11 mouse cellular contexts compared by ENCODE assay signal in the genomic region with DNA sequence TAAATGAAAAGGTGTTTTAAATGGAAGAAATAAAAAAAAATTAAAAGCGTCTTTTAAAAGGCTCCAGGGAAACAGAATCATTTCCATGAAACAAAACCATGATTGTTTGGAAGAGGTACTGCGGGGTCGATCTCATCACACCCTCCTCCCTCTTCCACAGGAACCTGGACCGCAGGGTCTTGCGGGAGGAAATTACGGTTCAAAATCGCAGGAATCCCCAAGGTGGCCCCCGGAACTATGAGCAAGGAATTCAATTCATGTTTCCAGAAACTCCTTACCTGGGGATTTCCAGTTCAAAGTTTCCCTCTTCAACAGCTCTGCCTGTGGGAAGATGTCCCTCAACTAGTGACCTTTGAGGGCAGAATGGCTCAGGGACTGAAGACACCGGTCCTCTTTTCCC. TPM values are rescaled to one million over a fixed set of nuclear protein-coding genes. Genes with fewer than 3 reads are reported as not detected.
DNase-seq lines count a peak whose midpoint lies in the region; ATAC-seq lines count a peak whose summit lies in the region.
"Had no signal": no experiment of that assay in that cellular context is flagged by ENCODE, and none has a peak within 500 bp of the region (broad histone marks: within the 10 kb centered on the region; RNA-seq: fewer than 3 reads in every experiment).

No protein-coding gene starts in this region.

- H3K4me2 ChIP-seq in lung, embryonic 15.5 days = peak overlapping the region; percentile 47
- peak overlapping the region; percentile 48 for H3K4me2 ChIP-seq in forebrain, embryonic 15.5 days (replicated peaks)
- H3K4me2 ChIP-seq in intestine, embryonic 16.5 days (ENCODE audit: low read depth, low read length) = peak overlapping the region; percentile 43
- peak overlapping the region; percentile 50; the same call in 1 of the 2 replicates for H3K4me2 ChIP-seq in neural tube, embryonic 15.5 days

- ATAC-seq in lung, embryonic 15.5 days (ENCODE audit: borderline replicate concordance, extremely low read depth, low FRiP score, low TSS enrichment) = no peak
- no peak for ATAC-seq in forebrain, embryonic 15.5 days (replicated peaks)
- ATAC-seq in intestine, embryonic 16.5 days = no peak
- no peak for ATAC-seq in neural tube, embryonic 15.5 days (ENCODE audit: low FRiP score)
- no peak for ATAC-seq in frontal cortex, adult (ENCODE audit: low TSS enrichment)

- 18% methylated on average over 9 of the region's 9 CpGs for WGBS in lung, embryonic 15.5 days
- WGBS in forebrain, embryonic 15.5 days = 4% methylated on average over 9 of the region's 9 CpGs
- 17% methylated on average over 9 of the region's 9 CpGs for WGBS in intestine, embryonic 16.5 days
- 6% methylated on average over 9 of the region's 9 CpGs for whole genome bisulfite sequencing in neural tube, embryonic 15.5 days

- H3K36me3 ChIP-seq in lung, embryonic 15.5 days = no peaks in the 10 kb centered on the region
- no peaks in the 10 kb centered on the region for H3K36me3 ChIP-seq in forebrain, embryonic 15.5 days
- H3K36me3 ChIP-seq in intestine, embryonic 16.5 days (ENCODE audit: control insufficient read depth, insufficient read depth, low read length) = no peaks in the 10 kb centered on the region
- H3K36me3 ChIP-seq in neural tube, embryonic 15.5 days = no peaks in the 10 kb centered on the region

- H3K4me3 ChIP-seq in lung, embryonic 15.5 days = no peak overlapping the region
- H3K4me3 ChIP-seq in forebrain, embryonic 15.5 days = no peak overlapping the region
- H3K4me3 ChIP-seq in intestine, embryonic 16.5 days (ENCODE audit: low read length) = no peak overlapping the region
- no peak overlapping the region for H3K4me3 ChIP-seq in neural tube, embryonic 15.5 days (replicated peaks)

- no peaks in the 10 kb centered on the region for H3K9me3 ChIP-seq in lung, embryonic 15.5 days
- H3K9me3 ChIP-seq in forebrain, embryonic 15.5 days = no peaks in the 10 kb centered on the region
- H3K9me3 ChIP-seq in intestine, embryonic 16.5 days (ENCODE audit: control insufficient read depth, low read length) = no peaks in the 10 kb centered on the region
- H3K9me3 ChIP-seq in neural tube, embryonic 15.5 days (replicated peaks) = no peaks in the 10 kb centered on the region

- no peak overlapping the region for H3K27ac ChIP-seq in lung, embryonic 15.5 days
- peak overlapping the region; percentile 99 for H3K27ac ChIP-seq in forebrain, embryonic 15.5 days (replicated peaks)
- peak overlapping the region; percentile 52; the same call in 1 of the 2 replicates for H3K27ac ChIP-seq in intestine, embryonic 16.5 days (ENCODE audit: low read length)
- peak overlapping the region; percentile 35 for H3K27ac ChIP-seq in neural tube, embryonic 15.5 days (replicated peaks)

- peaks cover 34% of the 10 kb centered on the region for H3K4me1 ChIP-seq in lung, embryonic 15.5 days
- H3K4me1 ChIP-seq in forebrain, embryonic 15.5 days = peaks cover 80% of the 10 kb centered on the region
- peaks cover 36% of the 10 kb centered on the region for H3K4me1 ChIP-seq in intestine, embryonic 16.5 days (ENCODE audit: control insufficient read depth, insufficient read depth, low read length)
- H3K4me1 ChIP-seq in neural tube, embryonic 15.5 days = peaks cover 59% of the 10 kb centered on the region

- H3K9ac ChIP-seq in lung, embryonic 15.5 days = no peak overlapping the region
- peak overlapping the region; percentile 50 for H3K9ac ChIP-seq in forebrain, embryonic 15.5 days (replicated peaks)
- 0 out of 2 replicates have a peak overlapping the region, but pooled peaks have one; percentile 7 for H3K9ac ChIP-seq in intestine, embryonic 16.5 days (ENCODE audit: low read depth, low read length)
- H3K9ac ChIP-seq in neural tube, embryonic 15.5 days (replicated peaks) = 0 out of 2 replicates have a peak overlapping the region, but pooled peaks have one; percentile 34

- DNase-seq in lung, postnatal 25 days (ENCODE audit: low spot score) = no peak
- DNase-seq in layer of hippocampus, postnatal 36 days = no peak
- DNase-seq: gastrocnemius, postnatal 25 days had no signal

- H3K27me3 ChIP-seq in lung, embryonic 15.5 days = peaks cover 12% of the 10 kb centered on the region
- H3K27me3 ChIP-seq in forebrain, embryonic 15.5 days = no peaks in the 10 kb centered on the region
- 0 out of 2 replicates have a peak, but pooled peaks cover 5% of the 10 kb centered on the region for H3K27me3 ChIP-seq in intestine, embryonic 16.5 days (replicated peaks; ENCODE audit: control insufficient read depth, insufficient read depth, low read length)
- peaks cover 15% of the 10 kb centered on the region for H3K27me3 ChIP-seq in neural tube, embryonic 15.5 days (replicated peaks)

RNA-seq across cellular contexts. Expression of gene Ccdc33, which starts 4.6 kb away (rescaled TPM):
- polyA plus RNA-seq in lung, embryonic 15.5 days (2015; fragmentation: Nextera tagmentation; extraction: Ambion mirVana) = 0.05 and 0.16 TPM in 2 replicates
- 0.93 and 1.1 TPM in 2 replicates for polyA plus RNA-seq in forebrain, embryonic 15.5 days (2015; fragmentation: Nextera tagmentation; extraction: Ambion mirVana)
- 0.39 and 0.82 TPM in 2 replicates for polyA plus RNA-seq in intestine, embryonic 16.5 days (2015; fragmentation: Nextera tagmentation; extraction: Ambion mirVana)
- 0.13 and 0.15 TPM in 2 replicates for polyA plus RNA-seq in neural tube, embryonic 15.5 days (2015; fragmentation: Nextera tagmentation; extraction: Ambion mirVana)
- total RNA-seq in layer of hippocampus, postnatal 36 days (2021) = under 1 TPM; 0.30 to 0.73 TPM
- total RNA-seq: gastrocnemius, postnatal 25 days; MEL; neutrophil, adult 5-6 weeks had no signal
- polyA plus RNA-seq: liver, embryonic 16.5 days had no signal

RNA-seq across cellular contexts. Expression of gene Stra6, which starts 50.4 kb away (rescaled TPM):
- 1.2 and 1.9 TPM in 2 replicates for polyA plus RNA-seq in lung, embryonic 15.5 days (2015; fragmentation: Nextera tagmentation; extraction: Ambion mirVana)
- polyA plus RNA-seq in forebrain, embryonic 15.5 days (2015; fragmentation: Nextera tagmentation; extraction: Ambion mirVana) = 8.7 and 10.8 TPM in 2 replicates
- 2.6 and 3.3 TPM in 2 replicates for polyA plus RNA-seq in intestine, embryonic 16.5 days (2015; fragmentation: Nextera tagmentation; extraction: Ambion mirVana)
- 20.6 and 21.5 TPM in 2 replicates for polyA plus RNA-seq in neural tube, embryonic 15.5 days (2015; fragmentation: Nextera tagmentation; extraction: Ambion mirVana)
- total RNA-seq in layer of hippocampus, postnatal 36 days (2021) = 10 to 100 TPM; 11.4 to 13.3 TPM
- total RNA-seq: MEL; neutrophil, adult 5-6 weeks had no signal
- polyA plus RNA-seq: liver, embryonic 16.5 days had no signal
